Mouse (Mus musculus): ENCODE results near the gene Cdh6. TPM values are rescaled to one million over a fixed set of nuclear protein-coding genes. Genes with fewer than 3 reads are reported as not detected.

Gene Cdh6
- polyA plus RNA-seq, 1 experiment from 2014 or later, result 18.1 TPM

GRCm38 (mm10) chr15:13047910-13048309, 125.6 kb downstream of the Cdh6 start:
- Histone ChIP-seq H3K9me3 (ENCODE audit: control insufficient read depth, low read length) (no peaks in the 10 kb centered on the region), H3K4me3 (ENCODE audit: low read depth, low read length) (no peak overlapping the region), H3K27ac (ENCODE audit: low read depth, low read length) (no peak overlapping the region), H3K36me3 (ENCODE audit: control insufficient read depth, insufficient read depth, low read length) (no peaks in the 10 kb centered on the region), H3K4me1 (ENCODE audit: control insufficient read depth, insufficient read depth, low read length) (no peaks in the 10 kb centered on the region), H3K4me2 (ENCODE audit: low read depth, low read length) (no peak overlapping the region), H3K9ac (replicated peaks; ENCODE audit: low read depth, low read length) (no peak overlapping the region), H3K27me3 (ENCODE audit: control insufficient read depth, insufficient read depth, low read length) (no peaks in the 10 kb centered on the region)
- no peak for ATAC-seq (ENCODE audit: low read depth)
- WGBS, result 87% methylated on average over 7 of the region's 7 CpGs

DNA sequence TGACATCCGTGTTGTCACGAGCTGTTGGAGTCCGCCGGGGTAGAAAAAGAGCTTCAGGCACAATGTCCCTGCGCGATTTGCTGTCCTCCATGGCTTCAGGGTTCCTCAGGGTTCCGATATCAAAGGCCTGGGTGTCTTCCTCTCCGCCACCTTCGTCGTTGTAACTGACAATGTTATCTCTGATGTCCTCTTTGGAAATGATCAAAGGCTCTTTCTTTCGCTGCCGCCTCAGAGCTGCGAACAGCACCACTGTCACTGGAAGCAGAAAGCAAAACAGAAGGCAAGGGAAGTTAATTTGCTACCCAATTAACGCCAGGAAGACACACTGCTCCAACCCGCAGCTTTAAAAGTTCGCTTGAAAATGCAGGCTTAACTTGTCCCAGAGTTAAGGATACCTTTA, 139.0 kb downstream of the Cdh6 start:
- ATAC-seq (ENCODE audit: low read depth), result no peak
- Histone ChIP-seq H3K9me3 (ENCODE audit: control insufficient read depth, low read length) (no peaks in the 10 kb centered on the region), H3K9ac (replicated peaks; ENCODE audit: low read depth, low read length) (no peak overlapping the region), H3K4me1 (ENCODE audit: control insufficient read depth, insufficient read depth, low read length) (no peaks in the 10 kb centered on the region), H3K27me3 (ENCODE audit: control insufficient read depth, insufficient read depth, low read length) (no peaks in the 10 kb centered on the region), H3K27ac (ENCODE audit: low read depth, low read length) (no peak overlapping the region), H3K4me2 (ENCODE audit: low read depth, low read length) (no peak overlapping the region), H3K36me3 (ENCODE audit: control insufficient read depth, insufficient read depth, low read length) (no peaks in the 10 kb centered on the region; the same call in 1 of the 2 replicates), H3K4me3 (ENCODE audit: low read depth, low read length) (no peak overlapping the region)
- 74% methylated on average over 16 of the region's 16 CpGs for WGBS

- Histone ChIP-seq H3K4me1 (ENCODE audit: control insufficient read depth, insufficient read depth, low read length) (no peaks in the 10 kb centered on the region), H3K27me3 (ENCODE audit: control insufficient read depth, insufficient read depth, low read length) (no peaks in the 10 kb centered on the region), H3K9ac (replicated peaks; ENCODE audit: low read depth, low read length) (no peak overlapping the region), H3K4me3 (ENCODE audit: low read depth, low read length) (no peak overlapping the region), H3K36me3 (ENCODE audit: control insufficient read depth, insufficient read depth, low read length) (no peaks in the 10 kb centered on the region), H3K9me3 (ENCODE audit: control insufficient read depth, low read length) (no peaks in the 10 kb centered on the region), H3K27ac (ENCODE audit: low read depth, low read length) (no peak overlapping the region), H3K4me2 (ENCODE audit: low read depth, low read length) (no peak overlapping the region)
- no peak for ATAC-seq (ENCODE audit: low read depth)
- WGBS, result 82% methylated on average over 2 of the region's 2 CpGs
These were observed 142.8 kb downstream of the Cdh6 start for GRCm38 (mm10) chr15:13030641-13031040.

DNA sequence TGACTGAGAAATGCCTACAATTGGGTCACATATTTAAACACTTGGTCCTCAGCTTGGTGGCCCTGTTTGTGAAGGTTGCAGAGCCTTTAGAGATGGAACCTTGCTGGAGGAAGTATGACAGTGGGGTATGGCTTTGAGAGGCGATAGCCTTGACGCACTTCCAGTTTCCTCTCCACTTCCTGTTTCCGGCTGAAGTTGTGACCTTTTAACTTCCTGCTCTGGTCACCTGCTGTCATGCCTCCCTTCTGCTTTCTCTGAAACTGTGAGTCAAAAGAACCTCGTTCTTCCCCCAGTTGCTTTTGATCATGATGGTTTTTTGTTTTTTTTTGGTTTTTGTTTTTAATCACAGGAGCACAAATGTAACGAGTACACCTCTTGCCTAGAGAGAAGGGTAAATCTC, 146.0 kb downstream of the Cdh6 start:
- 81% methylated on average over 5 of the region's 5 CpGs for WGBS
- no peaks in the 10 kb centered on the region for H3K9me3 ChIP-seq (ENCODE audit: control insufficient read depth, low read length)
- H3K4me3 ChIP-seq (ENCODE audit: low read depth, low read length), result no peak overlapping the region
- no peaks in the 10 kb centered on the region for H3K4me1 ChIP-seq (ENCODE audit: control insufficient read depth, insufficient read depth, low read length)
- H3K9ac ChIP-seq (replicated peaks; ENCODE audit: low read depth, low read length), result no peak overlapping the region
- H3K4me2 ChIP-seq (ENCODE audit: low read depth, low read length), result no peak overlapping the region
- ATAC-seq (ENCODE audit: low read depth), result no peak
- no peaks in the 10 kb centered on the region for H3K27me3 ChIP-seq (ENCODE audit: control insufficient read depth, insufficient read depth, low read length)
- no peaks in the 10 kb centered on the region for H3K36me3 ChIP-seq (ENCODE audit: control insufficient read depth, insufficient read depth, low read length)
- no peak overlapping the region for H3K27ac ChIP-seq (ENCODE audit: low read depth, low read length)

DNA sequence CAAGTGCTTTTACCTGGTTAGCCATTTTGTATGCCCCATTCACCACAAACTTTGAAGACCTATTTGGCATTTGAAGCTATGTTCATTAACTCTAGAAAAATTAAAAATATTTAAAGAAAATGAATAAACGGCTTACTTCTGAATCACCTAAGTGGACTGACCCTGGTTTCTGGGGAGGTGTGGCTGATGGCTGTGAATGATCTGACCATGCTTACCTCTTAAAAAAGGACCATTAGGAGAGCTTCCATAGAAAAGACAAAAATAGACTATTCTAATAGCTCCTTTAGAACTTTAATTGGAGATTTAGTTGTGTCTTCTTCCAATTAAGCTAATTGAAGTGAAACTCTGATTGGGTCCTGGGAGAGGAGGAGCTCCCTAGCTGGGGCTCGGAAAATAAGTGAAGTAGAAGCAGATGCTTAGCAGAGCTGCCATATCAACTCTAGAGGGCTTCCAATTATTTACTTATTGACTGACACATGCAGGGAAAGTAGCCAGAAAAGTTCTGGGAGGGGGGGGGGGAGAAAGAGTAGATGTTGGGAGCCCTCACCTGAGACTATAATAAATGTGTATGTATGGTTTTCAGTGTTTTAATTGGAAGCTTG, 156.6 kb downstream of the Cdh6 start:
- Histone ChIP-seq H3K36me3 (ENCODE audit: control insufficient read depth, insufficient read depth, low read length) (no peaks in the 10 kb centered on the region), H3K27ac (ENCODE audit: low read depth, low read length) (no peak overlapping the region), H3K9ac (replicated peaks; ENCODE audit: low read depth, low read length) (no peak overlapping the region), H3K4me2 (ENCODE audit: low read depth, low read length) (no peak overlapping the region), H3K27me3 (ENCODE audit: control insufficient read depth, insufficient read depth, low read length) (no peaks in the 10 kb centered on the region), H3K9me3 (ENCODE audit: control insufficient read depth, low read length) (no peaks in the 10 kb centered on the region), H3K4me3 (ENCODE audit: low read depth, low read length) (no peak overlapping the region), H3K4me1 (ENCODE audit: control insufficient read depth, insufficient read depth, low read length) (no peaks in the 10 kb centered on the region)
- 86% methylated on average over 2 of the region's 2 CpGs for WGBS
- ATAC-seq (ENCODE audit: low read depth), result no peak

GRCm38 (mm10) chr15:13008803-13009202, 164.7 kb downstream of the Cdh6 start:
- H3K36me3 ChIP-seq (ENCODE audit: control insufficient read depth, insufficient read depth, low read length), result no peaks in the 10 kb centered on the region
- H3K4me2 ChIP-seq (ENCODE audit: low read depth, low read length), result no peak overlapping the region
- H3K27ac ChIP-seq (ENCODE audit: low read depth, low read length), result no peak overlapping the region
- no peaks in the 10 kb centered on the region for H3K27me3 ChIP-seq (ENCODE audit: control insufficient read depth, insufficient read depth, low read length)
- WGBS, result 51% methylated on average over 4 of the region's 4 CpGs
- no peaks in the 10 kb centered on the region for H3K9me3 ChIP-seq (ENCODE audit: control insufficient read depth, low read length)
- no peak overlapping the region for H3K9ac ChIP-seq (replicated peaks; ENCODE audit: low read depth, low read length)
- ATAC-seq (ENCODE audit: low read depth), result 0 out of 2 replicates have a peak, but pooled peaks have one; percentile 38
- no peak overlapping the region for H3K4me3 ChIP-seq (ENCODE audit: low read depth, low read length)
- no peaks in the 10 kb centered on the region for H3K4me1 ChIP-seq (ENCODE audit: control insufficient read depth, insufficient read depth, low read length)

GRCm38 (mm10) chr15:13005934-13006333, 167.5 kb downstream of the Cdh6 start:
- Histone ChIP-seq H3K4me3 (ENCODE audit: low read depth, low read length) (no peak overlapping the region), H3K4me1 (ENCODE audit: control insufficient read depth, insufficient read depth, low read length) (no peaks in the 10 kb centered on the region), H3K9ac (replicated peaks; ENCODE audit: low read depth, low read length) (no peak overlapping the region), H3K9me3 (ENCODE audit: control insufficient read depth, low read length) (no peaks in the 10 kb centered on the region), H3K36me3 (ENCODE audit: control insufficient read depth, insufficient read depth, low read length) (no peaks in the 10 kb centered on the region), H3K27ac (ENCODE audit: low read depth, low read length) (no peak overlapping the region), H3K4me2 (ENCODE audit: low read depth, low read length) (no peak overlapping the region), H3K27me3 (ENCODE audit: control insufficient read depth, insufficient read depth, low read length) (no peaks in the 10 kb centered on the region)
- no peak for ATAC-seq (ENCODE audit: low read depth)
- 78% methylated on average over 13 of the region's 13 CpGs for WGBS

DNA sequence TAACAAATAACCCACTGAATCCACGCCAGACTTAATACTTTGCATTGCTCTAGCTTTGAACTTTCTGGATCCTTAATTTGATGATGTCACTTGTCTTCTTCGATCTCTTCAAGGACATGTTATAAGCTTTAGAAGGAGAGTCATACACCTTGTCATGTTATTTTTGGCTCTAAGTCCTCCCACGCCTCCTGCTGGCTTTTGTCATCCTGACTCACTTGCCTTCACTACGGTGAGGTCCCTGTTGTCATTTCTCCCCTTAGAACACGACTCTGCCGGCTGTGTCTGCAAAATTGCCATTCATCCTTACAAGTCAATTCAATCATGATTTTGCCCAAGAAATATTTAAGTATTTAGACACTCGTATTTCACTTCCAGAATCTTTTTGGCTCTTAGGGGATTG, 171.9 kb downstream of the Cdh6 start:
- WGBS, result 80% methylated on average over 7 of the region's 7 CpGs
- no peak overlapping the region for H3K9ac ChIP-seq (replicated peaks; ENCODE audit: low read depth, low read length)
- no peaks in the 10 kb centered on the region for H3K4me1 ChIP-seq (ENCODE audit: control insufficient read depth, insufficient read depth, low read length)
- H3K9me3 ChIP-seq (ENCODE audit: control insufficient read depth, low read length), result no peaks in the 10 kb centered on the region
- H3K36me3 ChIP-seq (ENCODE audit: control insufficient read depth, insufficient read depth, low read length), result no peaks in the 10 kb centered on the region
- no peaks in the 10 kb centered on the region for H3K27me3 ChIP-seq (ENCODE audit: control insufficient read depth, insufficient read depth, low read length)
- no peak for ATAC-seq (ENCODE audit: low read depth)
- no peak overlapping the region for H3K4me3 ChIP-seq (ENCODE audit: low read depth, low read length)
- H3K27ac ChIP-seq (ENCODE audit: low read depth, low read length), result no peak overlapping the region
- no peak overlapping the region for H3K4me2 ChIP-seq (ENCODE audit: low read depth, low read length)

- ATAC-seq (ENCODE audit: low read depth), result no peak
- H3K27me3 ChIP-seq (ENCODE audit: control insufficient read depth, insufficient read depth, low read length), result no peaks in the 10 kb centered on the region
- 77% methylated on average over 9 of the region's 9 CpGs for WGBS
- H3K27ac ChIP-seq (ENCODE audit: low read depth, low read length), result no peak overlapping the region
- H3K4me1 ChIP-seq (ENCODE audit: control insufficient read depth, insufficient read depth, low read length), result no peaks in the 10 kb centered on the region
- H3K36me3 ChIP-seq (ENCODE audit: control insufficient read depth, insufficient read depth, low read length), result no peaks in the 10 kb centered on the region
- H3K4me2 ChIP-seq (ENCODE audit: low read depth, low read length), result no peak overlapping the region
- H3K9me3 ChIP-seq (ENCODE audit: control insufficient read depth, low read length), result no peaks in the 10 kb centered on the region
- no peak overlapping the region for H3K4me3 ChIP-seq (ENCODE audit: low read depth, low read length)
- H3K9ac ChIP-seq (replicated peaks; ENCODE audit: low read depth, low read length), result no peak overlapping the region
These were observed 178.7 kb downstream of the Cdh6 start for GRCm38 (mm10) chr15:12994563-12995359.
